Mouse (Mus musculus) adrenal gland, postnatal 14 days (tissue): ENCODE data around the gene Gm10340. TPM values are rescaled to one million over a fixed set of nuclear protein-coding genes. Genes with fewer than 3 reads are reported as not detected.
"Not testable (repeated sequence)": the region's sequence is repeated elsewhere in the genome, so short reads cannot be mapped to it uniquely, and the experiment has no call there.

Experiments used
- DNase-seq: peaks from one replicate; pipeline ENCODE4 v3.0.0; 2021; ENCODE audit warnings: mixed read lengths
- long read RNA-seq, 2 experiments: library from polyadenylated mRNA; stranded (forward); transcript quantifications; one replicate each; pipeline ENCODE4 v2.0.0; 2021
- total RNA-seq: library from RNA; stranded (reverse); gene quantifications from 2 replicates; pipeline ENCODE4 v1.2.3, GENCODE M21; 2021

The Gm10340 gene
- not detected in 2 replicates for total RNA-seq
- long read RNA-seq, experiment 1 = 0 reads
- long read RNA-seq, experiment 2 = 0 reads

DNA sequence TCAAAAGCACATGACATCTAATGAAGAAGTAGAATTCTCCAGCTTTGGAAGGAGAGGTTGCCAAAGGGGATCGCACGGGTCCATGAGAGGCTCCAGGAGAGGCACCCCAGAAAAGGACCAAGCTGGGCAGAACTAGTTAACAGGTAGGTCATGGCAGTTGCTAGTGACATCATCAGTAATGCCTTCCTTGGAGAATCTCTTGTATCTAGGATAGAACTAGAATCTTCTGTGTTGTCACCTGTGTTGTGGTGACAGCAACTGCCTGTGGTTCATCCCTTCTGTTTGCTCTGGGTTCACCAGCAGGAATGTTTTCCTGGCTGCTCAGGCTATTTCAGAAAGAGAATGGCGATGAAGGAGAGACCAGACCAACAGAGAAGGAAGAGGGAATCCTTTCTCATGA lies at the start of gene Gm10340:
Gene Gm10340, plus strand, starts transcription at position 301 of the 400 bp plus-strand sequence.
- not testable (repeated sequence) for DNase-seq

DNA sequence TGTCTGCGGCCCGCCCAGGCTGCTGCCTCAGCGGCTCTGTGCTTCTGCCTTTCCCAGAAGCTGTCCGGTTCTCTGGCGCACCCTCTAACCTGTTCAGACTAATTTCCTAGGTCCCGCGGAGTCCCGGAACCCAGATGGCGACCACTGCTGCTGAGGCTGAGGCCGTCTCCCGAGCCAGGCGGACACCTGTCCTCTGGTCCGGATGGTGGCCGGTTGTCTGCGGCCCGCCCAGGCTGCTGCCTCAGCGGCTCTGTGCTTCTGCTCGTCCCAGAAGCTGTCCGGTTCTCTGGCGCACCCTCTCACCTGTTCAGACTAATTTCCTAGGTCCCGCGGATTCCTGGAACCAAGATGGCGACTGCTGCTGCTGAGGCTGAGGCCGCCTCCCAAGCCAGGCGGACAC lies 17.7 kb upstream of the Gm10340 start:
- DNase-seq = not testable (repeated sequence)

DNA sequence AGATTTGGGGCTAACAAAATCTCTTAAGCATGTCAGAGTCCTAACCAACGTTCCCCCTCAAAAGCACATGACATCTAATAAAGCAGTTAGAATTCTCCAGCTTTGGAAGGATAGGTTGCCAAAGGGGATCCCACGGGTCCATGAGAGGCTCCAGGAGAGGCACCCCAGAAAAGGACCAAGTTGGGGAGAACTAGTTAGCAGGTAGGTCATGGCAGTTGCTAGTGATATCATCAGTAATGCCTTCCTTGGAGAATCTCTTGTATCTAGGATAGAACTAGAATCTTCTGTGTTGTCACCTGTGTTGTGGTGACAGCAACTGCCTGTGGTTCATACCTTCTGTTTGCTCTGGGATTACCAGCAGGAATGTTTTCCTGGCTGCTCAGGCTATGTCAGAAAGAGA lies 54.2 kb downstream of the Gm10340 start, which contains the start of gene Gm5795:
Gene Gm5795, plus strand, starts transcription at position 301 of the 400 bp plus-strand sequence.
- not testable (repeated sequence) for DNase-seq

Other genes starting within 250 kb of the Gm10340 start
- gene Gm2888, start 104.0 kb upstream of the Gm10340 start, total RNA-seq = not detected in 2 replicates
- 1.0 TPM in 1 of 2 replicates, not detected in the other for gene Gm2897, start 84.7 kb upstream of the Gm10340 start, total RNA-seq
- not detected in 2 replicates for gene Gm5795, start 54.3 kb downstream of the Gm10340 start, total RNA-seq
- 1.7 and 2.6 TPM in 2 replicates for gene D830030K20Rik, start 74.5 kb downstream of the Gm10340 start, total RNA-seq
- not detected in 2 replicates for gene Gm2956, start 198.6 kb downstream of the Gm10340 start, total RNA-seq